Mouse (Mus musculus) kidney, embryonic 15.5 days (tissue): ENCODE data around the gene AC140267.1. TPM values are rescaled to one million over a fixed set of nuclear protein-coding genes. Genes with fewer than 3 reads are reported as not detected.

Source experiments
- ATAC-seq: fragments of 200-750 bp; cut with Nextera tagmentation; replicated peaks from 2 replicates; pipeline ENCODE4 v1.8.0; 2017; ENCODE audit warnings: moderate TSS enrichment; ENCODE audit not compliant: low FRiP score
- H3K27ac ChIP-seq: fragments of 300-500 bp; sonication (generic); 2 replicates; pipeline ENCODE4 v1.5.1; 2015; ENCODE audit warnings: mild to moderate bottlenecking, inconsistent platforms
- H3K27me3 ChIP-seq: fragments of 300-500 bp; sonication (generic); 2 replicates; pipeline ENCODE4 v1.6.1; 2015; ENCODE audit warnings: inconsistent platforms
- H3K36me3 ChIP-seq: fragments of 300-500 bp; sonication (generic); 2 replicates; pipeline ENCODE4 v1.6.1; 2015; ENCODE audit warnings: inconsistent platforms
- H3K4me1 ChIP-seq: fragments of 300-500 bp; sonication (generic); 2 replicates; pipeline ENCODE4 v1.6.1; 2015; ENCODE audit warnings: inconsistent platforms
- H3K4me2 ChIP-seq: fragments of 300-500 bp; sonication (generic); 2 replicates; pipeline ENCODE4 v1.6.1; 2015; ENCODE audit warnings: moderate library complexity, mild to moderate bottlenecking, inconsistent platforms
- H3K4me3 ChIP-seq: fragments of 300-500 bp; sonication (generic); replicated peaks from 2 replicates; pipeline ENCODE4 v1.5.1; 2015; ENCODE audit warnings: mild to moderate bottlenecking, inconsistent platforms
- H3K9ac ChIP-seq: fragments of 300-500 bp; sonication (generic); 2 replicates; pipeline ENCODE4 v1.6.1; 2015; ENCODE audit warnings: mild to moderate bottlenecking, inconsistent platforms
- H3K9me3 ChIP-seq: fragments of 300-500 bp; sonication (generic); replicated peaks from 2 replicates; pipeline ENCODE4 v1.6.1; 2016; ENCODE audit warnings: inconsistent platforms
- WGBS: fragments of 180-500 bp; shearing (Covaris S2); methylation state at CpG from one replicate; pipeline ENCODE4 v1.1.7; 2015; ENCODE audit warnings: mixed read lengths; 5-methylcytosine and 5-hydroxymethylcytosine counted together
- polyA plus RNA-seq: library from polyadenylated mRNA; unstranded; fragments of >200 nt; fragmentation: Nextera tagmentation; extraction: Ambion mirVana; gene quantifications from 2 replicates; pipeline ENCODE4 v1.2.1, GENCODE M21; 2015

The AC140267.1 gene
- polyA plus RNA-seq, 1 experiment from 2014 or later, result not detected

- H3K9ac ChIP-seq, result peak overlapping the region; percentile 100
- 59% methylated on average over 12 of the region's 12 CpGs for WGBS
- H3K4me2 ChIP-seq, result peak overlapping the region; percentile 88
- peaks cover 52% of the 10 kb centered on the region for H3K4me1 ChIP-seq
- peak overlapping the region; percentile 98 for H3K27ac ChIP-seq
- peaks cover 59% of the 10 kb centered on the region for H3K36me3 ChIP-seq
- H3K27me3 ChIP-seq, result no peaks in the 10 kb centered on the region
- H3K9me3 ChIP-seq, result no peaks in the 10 kb centered on the region
- ATAC-seq, result no peak
- H3K4me3 ChIP-seq, result peak overlapping the region; percentile 96
Observed at GRCm38 (mm10) chr15:80256656-80257601, 21.3 kb downstream of the AC140267.1 start.

- Histone ChIP-seq H3K4me2 (peak overlapping the region; percentile 88), H3K4me1 (peaks cover 53% of the 10 kb centered on the region), H3K27ac (peak overlapping the region; percentile 98), H3K4me3 (peak overlapping the region; percentile 96; the same call in 1 of the 2 replicates), H3K36me3 (peaks cover 57% of the 10 kb centered on the region), H3K9me3 (no peaks in the 10 kb centered on the region), H3K9ac (peak overlapping the region; percentile 100; the same call in 1 of the 2 replicates), H3K27me3 (no peaks in the 10 kb centered on the region)
- no peak for ATAC-seq
- 31% methylated on average over 4 of the region's 4 CpGs for WGBS
Observed at GRCm38 (mm10) chr15:80257602-80258239, 22.1 kb downstream of the AC140267.1 start.

GRCm38 (mm10) chr15:80258240-80259170, 22.9 kb downstream of the AC140267.1 start:
- H3K9me3 ChIP-seq, result no peaks in the 10 kb centered on the region
- peaks cover 57% of the 10 kb centered on the region for H3K36me3 ChIP-seq
- H3K27me3 ChIP-seq, result no peaks in the 10 kb centered on the region
- H3K4me1 ChIP-seq, result peaks cover 53% of the 10 kb centered on the region
- peak overlapping the region; percentile 98 for H3K27ac ChIP-seq
- 56% methylated on average over 11 of the region's 11 CpGs for WGBS
- peak overlapping the region; percentile 88; the same call in 1 of the 2 replicates for H3K4me2 ChIP-seq
- no peak overlapping the region for H3K9ac ChIP-seq
- no peak for ATAC-seq
- peak overlapping the region; percentile 96; the same call in 1 of the 2 replicates for H3K4me3 ChIP-seq

GRCm38 (mm10) chr15:80259406-80260045, 23.9 kb downstream of the AC140267.1 start:
- no peak overlapping the region for H3K4me3 ChIP-seq
- H3K36me3 ChIP-seq, result peaks cover 57% of the 10 kb centered on the region
- H3K4me1 ChIP-seq, result peaks cover 48% of the 10 kb centered on the region
- H3K9ac ChIP-seq, result no peak overlapping the region
- peak overlapping the region; percentile 98 for H3K27ac ChIP-seq
- H3K4me2 ChIP-seq, result no peak overlapping the region
- H3K9me3 ChIP-seq, result no peaks in the 10 kb centered on the region
- ATAC-seq, result no peak
- no peaks in the 10 kb centered on the region for H3K27me3 ChIP-seq
- WGBS, result 78% methylated on average over 8 of the region's 8 CpGs

- peaks cover 48% of the 10 kb centered on the region for H3K4me1 ChIP-seq
- peaks cover 57% of the 10 kb centered on the region for H3K36me3 ChIP-seq
- 16% methylated on average over 3 of the region's 3 CpGs for WGBS
- H3K9me3 ChIP-seq, result no peaks in the 10 kb centered on the region
- no peaks in the 10 kb centered on the region for H3K27me3 ChIP-seq
- no peak overlapping the region for H3K4me3 ChIP-seq
- no peak overlapping the region for H3K9ac ChIP-seq
- ATAC-seq, result no peak
- no peak overlapping the region for H3K4me2 ChIP-seq
- H3K27ac ChIP-seq, result peak overlapping the region; percentile 41; the same call in 1 of the 2 replicates
Observed at GRCm38 (mm10) chr15:80260677-80261076, 25.0 kb downstream of the AC140267.1 start.

- Histone ChIP-seq H3K4me2 (no peak overlapping the region), H3K27ac (no peak overlapping the region), H3K36me3 (peaks cover 55% of the 10 kb centered on the region), H3K9me3 (no peaks in the 10 kb centered on the region), H3K9ac (no peak overlapping the region), H3K27me3 (no peaks in the 10 kb centered on the region), H3K4me3 (no peak overlapping the region), H3K4me1 (peaks cover 48% of the 10 kb centered on the region)
- WGBS, result 83% methylated on average over 7 of the region's 7 CpGs
- no peak for ATAC-seq
Observed at GRCm38 (mm10) chr15:80261100-80261499, 25.5 kb downstream of the AC140267.1 start.

- ATAC-seq, result peak; percentile 90
- H3K4me2 ChIP-seq, result peak within 1 kb of the TSS; percentile 81
- H3K9me3 ChIP-seq, result no peaks in the 10 kb centered on the region
- peak within 1 kb of the TSS; percentile 93 for H3K4me3 ChIP-seq
- 1% methylated on average over 66 of the region's 66 CpGs for WGBS
- no peaks in the 10 kb centered on the region for H3K27me3 ChIP-seq
- H3K36me3 ChIP-seq, result peaks cover 27% of the 10 kb centered on the region
- peak within 1 kb of the TSS; percentile 78 for H3K27ac ChIP-seq
- H3K4me1 ChIP-seq, result peaks cover 22% of the 10 kb centered on the region
- H3K9ac ChIP-seq, result peak within 1 kb of the TSS; percentile 89
Observed at GRCm38 (mm10) chr15:80263610-80264575, 28.3 kb downstream of the AC140267.1 start, which contains the start of gene Rps19bp1. Rps19bp1 (minus strand) TSS chr15:80264315.

- 1% methylated on average over 2 of the region's 2 CpGs for WGBS
- H3K36me3 ChIP-seq, result 0 out of 2 replicates have a peak, but pooled peaks cover 6% of the 10 kb centered on the region
- H3K9me3 ChIP-seq, result peaks cover 4% of the 10 kb centered on the region; the same call in 1 of the 2 replicates
- no peak overlapping the region for H3K27ac ChIP-seq
- ATAC-seq, result no peak
- H3K4me3 ChIP-seq, result no peak overlapping the region
- no peaks in the 10 kb centered on the region for H3K27me3 ChIP-seq
- no peak overlapping the region for H3K9ac ChIP-seq
- peaks cover 18% of the 10 kb centered on the region for H3K4me1 ChIP-seq
- H3K4me2 ChIP-seq, result no peak overlapping the region
Observed at GRCm38 (mm10) chr15:80266281-80266680, 30.6 kb downstream of the AC140267.1 start.

GRCm38 (mm10) chr15:80271858-80272396, 36.3 kb downstream of the AC140267.1 start:
- 81% methylated on average over 3 of the region's 3 CpGs for WGBS
- H3K4me2 ChIP-seq, result no peak overlapping the region
- H3K36me3 ChIP-seq, result no peaks in the 10 kb centered on the region
- no peak overlapping the region for H3K27ac ChIP-seq
- H3K27me3 ChIP-seq, result peaks cover 9% of the 10 kb centered on the region; the same call in 1 of the 2 replicates
- peaks cover 4% of the 10 kb centered on the region; the same call in 1 of the 2 replicates for H3K9me3 ChIP-seq
- no peak overlapping the region for H3K9ac ChIP-seq
- no peaks in the 10 kb centered on the region for H3K4me1 ChIP-seq
- ATAC-seq, result no peak
- H3K4me3 ChIP-seq, result no peak overlapping the region

GRCm38 (mm10) chr15:80277107-80277506, 41.5 kb downstream of the AC140267.1 start:
- Histone ChIP-seq H3K27me3 (peaks cover 20% of the 10 kb centered on the region; the same call in 1 of the 2 replicates), H3K9me3 (no peaks in the 10 kb centered on the region), H3K4me2 (no peak overlapping the region), H3K4me1 (no peaks in the 10 kb centered on the region), H3K9ac (no peak overlapping the region), H3K27ac (no peak overlapping the region), H3K4me3 (no peak overlapping the region), H3K36me3 (no peaks in the 10 kb centered on the region)
- ATAC-seq, result no peak
- 43% methylated on average over 9 of the region's 9 CpGs for WGBS
